Mouse (Mus musculus) urinary bladder, adult 18-20 months (tissue): ENCODE measurements around the gene Sema3b.
"Not testable (repeated sequence)": the region's sequence is repeated elsewhere in the genome, so short reads cannot be mapped to it uniquely, and the experiment has no call there.

Experiments used
- DNase-seq, 2 experiments: peaks; one replicate each; pipeline ENCODE4 v3.0.0; 2022; ENCODE audit warnings: low spot score in 2 of 2, mixed read lengths in 2 of 2

Gene Sema3b

GRCm38 (mm10) chr9:107590058-107590772 is 18.8 kb downstream of the Sema3b start:
- DNase-seq, result no peak

- no peak for DNase-seq
Observed at GRCm38 (mm10) chr9:107587833-107588639, 21.0 kb downstream of the Sema3b start.

- peak; percentile 93 to 97 for DNase-seq
Observed at GRCm38 (mm10) chr9:107586974-107587832, 21.8 kb downstream of the Sema3b start, which contains the start of gene Ifrd2. TSS of gene Ifrd2 (plus strand) at chr9:107587642.

GRCm38 (mm10) chr9:107586504-107586903 is 22.5 kb downstream of the Sema3b start:
- no peak for DNase-seq

- no peak for DNase-seq
Observed at GRCm38 (mm10) chr9:107583174-107583573, 25.9 kb downstream of the Sema3b start.

GRCm38 (mm10) chr9:107582509-107583062 is 26.4 kb downstream of the Sema3b start:
- DNase-seq, result no peak

GRCm38 (mm10) chr9:107581584-107581983 is 27.4 kb downstream of the Sema3b start:
- no peak for DNase-seq

GRCm38 (mm10) chr9:107580501-107581317 is 28.3 kb downstream of the Sema3b start, which contains the start of gene Hyal3:
TSS of gene Hyal3 (plus strand) at chr9:107580818.
- peak; percentile 82 to 91 for DNase-seq

- no peak for DNase-seq
Observed at GRCm38 (mm10) chr9:107579023-107579900, 29.8 kb downstream of the Sema3b start.

- no peak for DNase-seq
Observed at GRCm38 (mm10) chr9:107578587-107578986, 30.4 kb downstream of the Sema3b start, which contains the start of gene Naa80. TSS of gene Naa80 (plus strand) at chr9:107578887.

GRCm38 (mm10) chr9:107577871-107578270 is 31.2 kb downstream of the Sema3b start:
- no peak for DNase-seq

- DNase-seq, result peak; percentile 82 to 83
Observed at GRCm38 (mm10) chr9:107576357-107577107, 32.5 kb downstream of the Sema3b start, which contains the start of gene Hyal1. TSS of gene Hyal1 (plus strand) at chr9:107576927.

- DNase-seq, result peak; percentile 57 to 83
Observed at GRCm38 (mm10) chr9:107575579-107576356, 33.3 kb downstream of the Sema3b start.

- DNase-seq, result not testable (repeated sequence)
Observed at GRCm38 (mm10) chr9:107573774-107574173, 35.3 kb downstream of the Sema3b start.

- no peak for DNase-seq
Observed at GRCm38 (mm10) chr9:107572327-107572662, 36.7 kb downstream of the Sema3b start.

- no peak for DNase-seq
Observed at GRCm38 (mm10) chr9:107571534-107572326, 37.3 kb downstream of the Sema3b start.

- peak in 1 of 2 experiments; percentile 41 for DNase-seq
Observed at GRCm38 (mm10) chr9:107570845-107571244, 38.2 kb downstream of the Sema3b start.
